Comparison of ENCODE assay signal across 28 mouse cellular contexts in the genomic region with DNA sequence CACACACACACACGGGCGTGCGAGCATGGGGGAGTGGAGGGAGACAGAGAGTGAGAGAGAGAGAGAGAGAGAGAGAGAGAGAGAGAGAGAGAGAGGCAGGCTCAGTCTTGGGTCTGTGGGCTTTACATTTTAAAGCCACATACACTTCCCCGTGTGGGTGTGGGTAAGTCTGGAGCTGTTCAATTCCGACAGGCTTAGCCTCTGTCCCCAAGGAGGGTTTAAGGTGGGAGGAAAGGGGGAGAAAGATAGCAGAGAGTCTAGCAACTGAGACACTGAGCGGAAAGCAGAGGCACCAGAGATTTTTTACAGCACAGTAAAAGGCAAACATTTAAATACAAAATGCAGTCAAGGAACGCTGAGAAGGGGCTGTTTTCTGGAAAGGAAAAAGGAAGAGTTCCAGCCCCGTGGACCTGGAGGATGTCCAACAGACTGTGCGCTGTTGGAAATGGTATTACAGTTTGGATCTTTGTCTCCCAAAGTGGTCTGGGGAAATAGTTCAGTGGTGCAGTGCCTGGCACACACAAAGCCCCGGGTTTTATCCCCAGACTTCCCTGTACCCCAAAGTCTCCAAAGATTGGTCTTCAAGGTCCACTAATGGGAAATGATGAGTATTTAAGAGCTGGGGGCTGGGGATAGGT. TPM values are rescaled to one million over a fixed set of nuclear protein-coding genes. Genes with fewer than 3 reads are reported as not detected.
DNase-seq lines count a peak whose midpoint lies in the region; ATAC-seq and TF ChIP-seq lines count a peak whose summit lies in the region.
"Had no signal": no experiment of that assay in that cellular context is flagged by ENCODE, and none has a peak within 500 bp of the region (broad histone marks: within the 10 kb centered on the region; RNA-seq: fewer than 3 reads in every experiment).

No protein-coding gene starts in this region.

- peaks cover 13% of the 10 kb centered on the region for H3K27me3 ChIP-seq in limb, embryonic 12.5 days
- H3K27me3 ChIP-seq in limb, embryonic 10.5 days (ENCODE audit: low read depth, poor library complexity, severe bottlenecking) = peaks cover 27% of the 10 kb centered on the region
- peaks cover 26% of the 10 kb centered on the region for H3K27me3 ChIP-seq in embryonic facial prominence, embryonic 13.5 days
- peaks cover 9% of the 10 kb centered on the region; the same call in 1 of the 2 replicates for H3K27me3 ChIP-seq in limb, embryonic 14.5 days (ENCODE audit: control insufficient read depth, insufficient read depth, low read length)

- DNase-seq in gastrocnemius, postnatal 10 days = peak; percentile 1
- no peak for DNase-seq in gastrocnemius, adult 18-20 months (ENCODE audit: low spot score)
- no peak for DNase-seq in limb, embryonic 10.5 days (ENCODE audit: low spot score)
- DNase-seq in limb, embryonic 14.5 days (ENCODE audit: low spot score) = peak; percentile 53
- DNase-seq in cerebellum, adult 8-10 months = no peak
- DNase-seq: adrenal gland, postnatal 10 days; cerebellum, adult 11 months; gastrocnemius, postnatal 25 days; kidney, adult 11 months; liver; liver, postnatal 0 days; lung, postnatal 36 days; right cerebral cortex, postnatal 25 days; thymus, adult 18-20 months had no signal

- H3K27ac ChIP-seq in limb, embryonic 12.5 days = peak overlapping the region; percentile 1
- H3K27ac ChIP-seq in limb, embryonic 10.5 days = no peak overlapping the region
- H3K27ac ChIP-seq in embryonic facial prominence, embryonic 13.5 days = peak overlapping the region; percentile 22
- peak overlapping the region; percentile 53 for H3K27ac ChIP-seq in limb, embryonic 14.5 days (replicated peaks; ENCODE audit: low read depth, low read length)
- H3K27ac ChIP-seq: hindbrain, embryonic 13.5 days; kidney, postnatal 0 days; left cerebral cortex, adult 2 months; midbrain, embryonic 10.5 days; neural tube, embryonic 13.5 days had no signal

- no peak for ATAC-seq in limb, embryonic 12.5 days (ENCODE audit: insufficient number of reproducible peaks, insufficient read depth, low FRiP score, low TSS enrichment, low read depth)
- no peak for ATAC-seq in embryonic facial prominence, embryonic 13.5 days (ENCODE audit: insufficient number of reproducible peaks, insufficient read depth, low FRiP score, low TSS enrichment, low read depth)
- ATAC-seq in limb, embryonic 14.5 days (ENCODE audit: low FRiP score, low read depth) = peak; percentile 68
- ATAC-seq: liver, postnatal 0 days had no signal

- H3K4me3 ChIP-seq in limb, embryonic 12.5 days (replicated peaks) = no peak overlapping the region
- no peak overlapping the region for H3K4me3 ChIP-seq in limb, embryonic 10.5 days
- no peak overlapping the region for H3K4me3 ChIP-seq in embryonic facial prominence, embryonic 13.5 days
- H3K4me3 ChIP-seq in limb, embryonic 14.5 days (replicated peaks; ENCODE audit: low read length) = no peak overlapping the region
- H3K4me3 ChIP-seq: hindbrain, embryonic 13.5 days; left cerebral cortex, adult 2 months; midbrain, embryonic 10.5 days; neural tube, embryonic 13.5 days had no signal

- no peak for TF ChIP-seq POLR2A in limb, embryonic 14.5 days (IDR thresholded peaks at IDR 0.05; ENCODE audit: borderline replicate concordance, extremely low read depth, insufficient read depth, insufficient read length)

- no peak overlapping the region for H3K9ac ChIP-seq in limb, embryonic 12.5 days (replicated peaks)
- H3K9ac ChIP-seq in embryonic facial prominence, embryonic 13.5 days = no peak overlapping the region
- no peak overlapping the region for H3K9ac ChIP-seq in limb, embryonic 14.5 days (ENCODE audit: low read depth, low read length, severe bottlenecking)
- H3K9ac ChIP-seq: hindbrain, embryonic 13.5 days; liver, postnatal 0 days; neural tube, embryonic 13.5 days had no signal

- 48% methylated on average over 10 of the region's 10 CpGs for WGBS in limb, embryonic 12.5 days
- WGBS in limb, embryonic 10.5 days = 68% methylated on average over 10 of the region's 10 CpGs
- WGBS in embryonic facial prominence, embryonic 13.5 days = 52% methylated on average over 10 of the region's 10 CpGs
- WGBS in limb, embryonic 14.5 days = 28% methylated on average over 10 of the region's 10 CpGs

- no peaks in the 10 kb centered on the region for H3K9me3 ChIP-seq in limb, embryonic 12.5 days
- no peaks in the 10 kb centered on the region for H3K9me3 ChIP-seq in limb, embryonic 10.5 days (replicated peaks)
- no peaks in the 10 kb centered on the region for H3K9me3 ChIP-seq in embryonic facial prominence, embryonic 13.5 days
- H3K9me3 ChIP-seq in limb, embryonic 14.5 days (ENCODE audit: control insufficient read depth, low read length) = no peaks in the 10 kb centered on the region
- H3K9me3 ChIP-seq: hindbrain, embryonic 13.5 days; midbrain, embryonic 10.5 days; neural tube, embryonic 13.5 days had no signal

- H3K4me2 ChIP-seq in limb, embryonic 12.5 days = no peak overlapping the region
- no peak overlapping the region for H3K4me2 ChIP-seq in embryonic facial prominence, embryonic 13.5 days
- 0 out of 2 replicates have a peak overlapping the region, but pooled peaks have one; percentile 5 for H3K4me2 ChIP-seq in limb, embryonic 14.5 days (replicated peaks; ENCODE audit: low read depth, low read length, severe bottlenecking)
- H3K4me2 ChIP-seq: heart, embryonic 11.5 days; hindbrain, embryonic 13.5 days; neural tube, embryonic 13.5 days had no signal

- peaks cover 39% of the 10 kb centered on the region for H3K4me1 ChIP-seq in limb, embryonic 12.5 days (replicated peaks)
- H3K4me1 ChIP-seq in limb, embryonic 10.5 days = peaks cover 39% of the 10 kb centered on the region
- peaks cover 35% of the 10 kb centered on the region for H3K4me1 ChIP-seq in embryonic facial prominence, embryonic 13.5 days
- peaks cover 43% of the 10 kb centered on the region for H3K4me1 ChIP-seq in limb, embryonic 14.5 days (ENCODE audit: control insufficient read depth, insufficient read depth, low read length)

- H3K36me3 ChIP-seq in limb, embryonic 12.5 days = no peaks in the 10 kb centered on the region
- no peaks in the 10 kb centered on the region for H3K36me3 ChIP-seq in limb, embryonic 10.5 days
- no peaks in the 10 kb centered on the region for H3K36me3 ChIP-seq in embryonic facial prominence, embryonic 13.5 days
- no peaks in the 10 kb centered on the region for H3K36me3 ChIP-seq in limb, embryonic 14.5 days (ENCODE audit: control insufficient read depth, insufficient read depth, low read length)
- H3K36me3 ChIP-seq: hindbrain, embryonic 13.5 days; midbrain, embryonic 10.5 days; neural tube, embryonic 13.5 days had no signal

RNA-seq across cellular contexts. Expression of a gene that starts 5.1 kb away (rescaled TPM):
- not detected for total RNA-seq in gastrocnemius, postnatal 10 days (2021)
- total RNA-seq in gastrocnemius, adult 18-20 months (2021) = not detected
- not detected in 2 replicates for polyA plus RNA-seq in limb, embryonic 12.5 days (2016; fragmentation: Nextera tagmentation; extraction: Ambion mirVana)
- polyA plus RNA-seq in limb, embryonic 10.5 days (2016; fragmentation: Nextera tagmentation; extraction: Ambion mirVana) = not detected in 2 replicates
- polyA plus RNA-seq in embryonic facial prominence, embryonic 13.5 days (2015; fragmentation: Nextera tagmentation; extraction: Ambion mirVana) = not detected in 2 replicates
- not detected in 2 replicates for polyA plus RNA-seq in limb, embryonic 14.5 days (2012; rRNA removed)
- polyA plus RNA-seq in limb, embryonic 14.5 days (2014; fragmentation: Nextera tagmentation; extraction: Ambion mirVana) = not detected in 2 replicates
- total RNA-seq: adrenal gland, postnatal 10 days; gastrocnemius, postnatal 25 days; layer of hippocampus, adult 8-10 months; left cerebral cortex, adult 2 months; monocyte, adult 5-6 weeks had no signal
- polyA plus RNA-seq: brain, embryonic 14.5 days; embryonic facial prominence, embryonic 11.5 days; forebrain, embryonic 11.5 days; frontal cortex, adult 2 months; heart, embryonic 11.5 days; hindbrain, embryonic 13.5 days; kidney, postnatal 0 days; liver, postnatal 0 days; midbrain, embryonic 10.5 days; neural tube, embryonic 13.5 days had no signal

RNA-seq across cellular contexts. Expression of a gene that starts 5.2 kb away (rescaled TPM):
- under 1 TPM; 0.50 to 0.70 TPM for total RNA-seq in gastrocnemius, postnatal 10 days (2021)
- not detected for total RNA-seq in gastrocnemius, adult 18-20 months (2021)
- polyA plus RNA-seq in limb, embryonic 12.5 days (2016; fragmentation: Nextera tagmentation; extraction: Ambion mirVana) = 62.2 and 65.0 TPM in 2 replicates
- 29.7 and 34.5 TPM in 2 replicates for polyA plus RNA-seq in limb, embryonic 10.5 days (2016; fragmentation: Nextera tagmentation; extraction: Ambion mirVana)
- 21.5 and 22.3 TPM in 2 replicates for polyA plus RNA-seq in embryonic facial prominence, embryonic 13.5 days (2015; fragmentation: Nextera tagmentation; extraction: Ambion mirVana)
- polyA plus RNA-seq in limb, embryonic 14.5 days (2012; rRNA removed) = 49.5 and 60.4 TPM in 2 replicates
- 23.0 and 25.0 TPM in 2 replicates for polyA plus RNA-seq in limb, embryonic 14.5 days (2014; fragmentation: Nextera tagmentation; extraction: Ambion mirVana)
- total RNA-seq: monocyte, adult 5-6 weeks had no signal

Comparison
In these comparisons a context has a peak if more than half of its experiments do, and no peak if none do; other contexts are left out.
1. DNase-seq: peak in gastrocnemius, postnatal 10 days (single experiment) and limb, embryonic 14.5 days (single experiment); none in gastrocnemius, adult 18-20 months (single experiment), limb, embryonic 10.5 days (single experiment) and cerebellum, adult 8-10 months (single experiment).